Mouse (Mus musculus) lung, adult 2 months (tissue): ENCODE results near the gene Lfng.

ENCODE experiments used
- CTCF ChIP-seq: fragments of 200-500 bp; IDR thresholded peaks from 2 replicates; pipeline ENCODE4 v1.5.1; 2011; ENCODE audit warnings: mild to moderate bottlenecking, low read length, control low read depth; ENCODE audit not compliant: insufficient read depth
- POLR2A ChIP-seq: fragments of 200-500 bp; IDR thresholded peaks from 2 replicates; pipeline ENCODE4 v1.6.1; 2011; ENCODE audit warnings: low read depth, mild to moderate bottlenecking, control low read depth, low read length, borderline replicate concordance; ENCODE audit errors: extremely low read depth

DNA sequence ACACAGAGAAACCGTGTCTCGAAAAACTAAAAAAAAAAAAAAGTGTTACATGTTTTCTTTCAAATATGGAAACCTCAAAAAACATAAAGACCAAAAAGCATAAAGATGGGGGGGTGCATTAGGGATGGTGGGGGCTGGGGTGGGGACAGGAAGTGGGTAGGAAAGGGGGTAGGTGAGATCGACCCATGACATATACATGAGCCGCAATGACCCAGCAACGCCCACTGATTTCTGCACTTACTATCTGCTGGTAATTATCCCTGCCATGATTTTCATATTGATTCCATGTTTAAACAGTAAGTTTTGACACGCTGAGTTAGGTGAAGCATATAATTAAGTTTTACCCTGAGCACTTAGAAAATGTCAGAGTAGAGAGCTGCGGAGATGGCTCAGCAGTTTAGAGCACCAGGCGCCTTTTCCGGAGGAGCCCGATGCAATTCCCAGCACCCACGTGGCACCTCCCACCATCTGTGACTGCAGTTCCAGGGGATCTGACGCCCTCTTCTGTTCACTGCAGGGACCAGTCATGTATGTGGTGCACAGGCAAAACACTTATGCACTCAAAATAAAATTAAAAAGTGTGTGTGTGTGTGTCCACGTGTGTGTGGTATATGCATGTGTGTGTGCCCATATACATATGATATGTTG, 36.8 kb upstream of the Lfng start:
- no peak for TF ChIP-seq CTCF
- TF ChIP-seq POLR2A, result no peak
